Mouse (Mus musculus): Measurements from ENCODE around the gene Peg10. TPM values are rescaled to one million over a fixed set of nuclear protein-coding genes. Genes with fewer than 3 reads are reported as not detected.

The Peg10 gene
- polyA plus RNA-seq (2012; rRNA removed), result 6.4 and 7.9 TPM in 2 replicates

DNA sequence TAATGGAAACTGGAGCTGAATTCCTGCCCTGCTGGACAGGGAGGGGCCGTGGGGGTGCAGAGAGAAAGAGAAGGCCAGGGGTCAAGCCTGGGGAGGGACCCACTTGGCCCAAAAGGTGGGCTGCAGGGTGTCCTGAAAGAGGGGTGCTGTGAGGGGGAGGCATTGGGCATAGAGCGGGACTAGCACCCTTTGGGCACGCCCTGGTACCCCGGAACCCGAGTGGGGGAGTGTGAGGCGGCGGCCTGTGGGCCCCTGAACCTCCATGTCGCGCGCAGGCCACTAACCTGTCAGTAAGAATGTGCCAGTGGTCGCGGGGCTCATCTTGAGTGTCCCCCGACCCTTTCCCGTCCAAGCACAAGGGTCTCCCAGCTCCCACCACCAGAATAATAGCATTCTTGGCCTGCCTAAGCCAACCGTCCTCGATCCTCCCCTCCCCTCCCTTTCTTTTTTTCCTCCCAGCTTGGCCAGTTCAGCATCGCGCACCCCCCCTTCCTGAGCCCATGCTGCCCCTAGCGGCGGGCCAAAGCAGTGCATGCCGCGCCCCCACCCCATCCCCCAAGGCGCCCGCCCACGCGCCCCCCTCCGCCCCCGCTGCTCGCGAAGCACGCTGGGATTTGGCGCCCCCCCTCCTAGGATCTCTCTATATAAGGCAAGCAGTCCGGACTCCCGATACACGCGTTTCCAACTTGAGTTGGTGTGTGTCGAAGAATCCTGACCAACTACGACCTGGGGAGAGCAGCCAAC is at the start of gene Peg10, which contains the start of gene Sgce:
TSS of gene Peg10 (plus strand) at position 611 of the 744 bp plus-strand sequence.
TSS of gene Sgce (minus strand) at position 512 of the 744 bp plus-strand sequence.
- peak; percentile 18 to 65 for DNase-seq (ENCODE audit: extremely low spot score in 1 of 2, low spot score in 1 of 2)

DNA sequence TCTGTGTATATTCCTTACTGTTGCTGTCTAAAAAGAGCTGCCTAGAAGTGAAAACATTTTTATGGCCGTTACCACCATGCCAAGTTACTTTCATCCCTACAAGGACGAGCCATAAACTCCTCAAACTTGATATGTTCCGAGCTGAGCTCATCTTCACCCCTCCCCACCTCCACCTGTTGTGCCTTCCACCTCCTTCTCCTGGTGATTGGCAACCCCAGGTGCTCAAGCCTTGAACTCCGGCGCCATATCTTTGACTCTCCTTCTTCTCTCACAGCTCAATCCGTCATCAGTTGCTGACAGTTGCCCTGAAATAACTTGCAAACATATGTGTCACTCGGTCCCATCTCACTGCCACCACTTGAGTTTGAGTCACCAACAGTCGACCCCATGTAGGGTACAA is 45.5 kb upstream of the Peg10 start:
- DNase-seq (ENCODE audit: extremely low spot score in 1 of 2, low spot score in 1 of 2), result no peak

DNA sequence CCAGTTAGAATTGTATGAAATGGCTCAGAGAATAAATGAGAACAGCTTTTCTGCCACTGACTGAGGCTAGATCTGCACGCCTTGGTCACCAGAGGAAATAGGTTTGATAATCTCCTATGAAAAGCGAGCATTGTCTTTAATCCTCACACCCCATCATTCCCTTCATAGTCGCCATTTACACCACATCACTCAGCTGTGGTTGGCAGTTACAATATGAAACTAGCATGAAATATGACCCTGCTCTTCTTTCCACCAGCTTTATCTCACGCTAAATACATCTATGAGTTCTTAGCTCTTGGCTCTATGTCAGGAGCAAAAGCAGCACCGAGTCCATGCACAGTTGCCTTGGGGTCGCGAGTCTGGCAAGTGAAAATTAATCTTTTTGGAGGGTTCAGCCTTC is 43.2 kb upstream of the Peg10 start:
- no peak for DNase-seq (ENCODE audit: extremely low spot score in 1 of 2, low spot score in 1 of 2)

DNA sequence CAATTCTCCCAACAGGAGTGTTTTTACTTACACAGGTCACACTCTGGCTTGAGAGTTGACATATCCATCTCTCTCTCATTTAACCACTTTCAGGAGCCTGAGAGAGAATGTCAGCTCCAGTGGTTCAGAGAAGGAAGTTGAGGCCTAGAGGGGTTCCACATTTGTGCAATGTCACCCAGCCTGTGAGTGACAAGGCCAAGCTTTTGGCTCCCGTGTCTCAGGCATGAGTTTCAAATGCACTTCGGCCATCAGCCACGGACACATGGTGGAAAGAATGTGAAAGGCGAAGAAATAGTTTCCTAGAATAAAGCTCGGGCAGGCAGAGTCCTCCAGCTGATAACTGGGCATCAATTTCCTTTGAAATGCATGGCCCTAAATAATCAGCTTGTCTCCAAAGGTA is 40.7 kb upstream of the Peg10 start:
- DNase-seq (ENCODE audit: extremely low spot score in 1 of 2, low spot score in 1 of 2), result no peak

- no peak for DNase-seq (ENCODE audit: extremely low spot score in 1 of 2, low spot score in 1 of 2)
Measured at GRCm38 (mm10) chr6:4708971-4709370, 38.1 kb upstream of the Peg10 start.

DNA sequence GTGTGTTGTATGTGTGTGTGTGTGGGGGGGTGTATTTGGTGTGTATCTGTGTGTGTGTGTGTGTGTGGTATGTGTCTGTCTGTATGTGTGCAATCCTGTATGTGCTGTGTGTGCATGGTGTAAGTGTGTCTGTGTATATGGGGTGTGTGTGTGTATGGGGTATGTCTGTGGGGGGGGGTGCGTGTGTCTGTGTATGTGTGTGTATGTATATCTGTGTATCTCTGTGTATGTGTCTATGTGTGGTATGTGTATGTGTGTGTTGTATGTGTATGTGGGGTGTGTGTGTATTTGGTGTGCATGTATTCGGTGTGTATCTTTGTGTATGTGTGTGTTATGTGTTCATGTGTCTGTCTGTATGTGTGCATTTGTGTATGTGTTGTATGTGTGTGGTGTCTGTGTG is 30.9 kb upstream of the Peg10 start:
- DNase-seq (ENCODE audit: extremely low spot score in 1 of 2, low spot score in 1 of 2), result no peak

DNA sequence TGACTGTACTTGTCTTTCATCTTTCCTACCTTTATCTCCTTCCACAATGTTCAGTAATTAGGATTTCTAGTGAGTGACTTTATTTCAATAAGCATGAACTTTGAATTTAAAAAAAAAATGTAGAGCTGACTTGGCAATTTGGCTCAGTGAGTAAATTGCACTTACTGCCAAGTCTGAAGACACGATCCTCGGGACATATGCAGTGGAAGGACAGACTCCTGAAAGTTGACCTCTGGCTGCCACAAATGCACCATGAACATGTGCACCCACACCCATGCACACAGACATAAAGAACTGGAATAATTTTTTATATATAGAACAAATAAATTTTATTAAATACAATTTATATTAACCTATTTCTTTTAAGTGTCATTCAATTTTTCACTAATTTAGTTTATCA is 29.8 kb upstream of the Peg10 start:
- DNase-seq (ENCODE audit: extremely low spot score in 1 of 2, low spot score in 1 of 2), result no peak

GRCm38 (mm10) chr6:4722142-4722541 is 25.0 kb upstream of the Peg10 start:
- DNase-seq (ENCODE audit: extremely low spot score in 1 of 2, low spot score in 1 of 2), result no peak

DNA sequence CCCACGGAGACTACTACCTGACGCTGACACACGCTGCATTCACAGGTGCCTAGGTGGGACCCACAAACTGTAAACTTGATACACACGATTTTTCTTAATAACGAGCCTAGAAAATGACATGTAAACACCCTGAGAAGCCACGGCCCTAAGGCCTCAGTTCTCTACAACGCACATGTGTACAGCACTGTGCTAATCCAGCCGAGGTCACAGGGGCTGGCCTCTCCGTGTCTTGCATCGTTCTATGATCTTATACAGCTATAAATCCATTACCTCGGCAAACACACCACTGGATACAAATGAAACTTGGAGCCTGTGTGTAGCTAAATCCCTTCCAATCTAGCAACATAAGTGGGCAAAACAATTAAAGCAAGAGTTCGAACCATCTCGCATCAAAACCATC is 24.4 kb upstream of the Peg10 start:
- no peak for DNase-seq (ENCODE audit: extremely low spot score in 1 of 2, low spot score in 1 of 2)

- no peak for DNase-seq (ENCODE audit: extremely low spot score in 1 of 2, low spot score in 1 of 2)
Measured at GRCm38 (mm10) chr6:4723998-4724757, 22.9 kb upstream of the Peg10 start.

DNA sequence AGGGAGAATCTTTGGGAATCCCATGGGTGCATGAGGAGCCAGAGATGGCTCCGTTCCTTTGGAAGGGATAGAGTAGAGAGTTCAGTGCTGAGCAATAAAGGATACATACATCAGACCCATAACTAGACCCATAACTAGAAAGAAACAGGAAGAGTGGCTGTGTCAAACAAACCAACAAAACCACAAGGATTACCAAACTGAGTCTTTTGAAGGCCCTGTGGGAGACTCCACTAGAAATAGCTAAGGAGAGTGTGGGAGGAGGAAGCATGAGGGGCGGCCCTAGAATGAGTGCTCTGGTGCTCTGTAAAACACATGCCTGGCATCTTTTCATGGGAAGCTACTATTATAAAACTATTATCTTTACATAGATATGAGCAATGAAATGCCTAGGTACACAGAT is 18.8 kb upstream of the Peg10 start:
- DNase-seq (ENCODE audit: extremely low spot score in 1 of 2, low spot score in 1 of 2), result no peak

DNA sequence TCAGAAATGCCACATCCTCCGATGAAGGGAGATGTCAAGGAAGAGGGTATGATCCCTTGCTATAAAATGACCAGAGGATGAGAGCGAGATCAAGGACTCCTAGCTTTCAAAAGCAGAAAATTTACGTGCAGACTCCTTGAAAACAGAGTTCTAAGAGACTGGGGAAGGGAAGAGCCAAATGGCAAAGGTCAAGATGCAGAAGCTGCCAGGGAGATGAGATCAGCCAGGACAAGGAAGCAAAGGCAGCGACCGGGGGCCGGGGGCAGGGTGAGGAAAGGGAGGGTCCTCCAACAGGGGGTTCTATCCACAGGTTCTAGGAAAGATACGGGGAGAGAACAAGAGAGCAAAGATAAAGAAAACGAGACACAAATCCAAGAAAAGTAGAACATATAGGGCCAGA is 15.4 kb upstream of the Peg10 start:
- no peak for DNase-seq (ENCODE audit: extremely low spot score in 1 of 2, low spot score in 1 of 2)

- DNase-seq (ENCODE audit: extremely low spot score in 1 of 2, low spot score in 1 of 2), result no peak
Measured at GRCm38 (mm10) chr6:4733208-4733607, 13.9 kb upstream of the Peg10 start.

GRCm38 (mm10) chr6:4736372-4736771 is 10.7 kb upstream of the Peg10 start:
- DNase-seq (ENCODE audit: extremely low spot score in 1 of 2, low spot score in 1 of 2), result no peak

GRCm38 (mm10) chr6:4738034-4738629 is 9.0 kb upstream of the Peg10 start:
- DNase-seq (ENCODE audit: extremely low spot score in 1 of 2, low spot score in 1 of 2), result no peak

DNA sequence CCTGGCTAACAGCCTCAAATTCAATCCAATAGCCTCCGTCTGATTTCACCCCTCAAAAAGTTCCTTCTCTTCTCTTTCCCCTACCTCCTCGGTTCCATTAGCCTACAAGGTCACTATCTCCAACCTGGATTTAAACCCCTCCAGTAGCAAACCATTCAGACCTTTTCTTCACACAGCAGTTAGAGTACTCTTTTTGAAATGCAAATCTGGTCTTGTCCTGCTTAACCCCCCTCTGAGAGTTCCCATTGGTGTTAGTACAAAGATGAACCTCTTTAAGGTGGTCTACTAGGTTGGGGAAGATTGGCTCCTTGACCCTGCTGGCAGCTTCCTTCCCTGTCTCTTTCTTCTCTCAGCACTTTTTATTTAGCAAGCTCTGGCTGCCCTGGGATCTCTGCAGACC is 8.4 kb upstream of the Peg10 start:
- no peak for DNase-seq (ENCODE audit: extremely low spot score in 1 of 2, low spot score in 1 of 2)

DNA sequence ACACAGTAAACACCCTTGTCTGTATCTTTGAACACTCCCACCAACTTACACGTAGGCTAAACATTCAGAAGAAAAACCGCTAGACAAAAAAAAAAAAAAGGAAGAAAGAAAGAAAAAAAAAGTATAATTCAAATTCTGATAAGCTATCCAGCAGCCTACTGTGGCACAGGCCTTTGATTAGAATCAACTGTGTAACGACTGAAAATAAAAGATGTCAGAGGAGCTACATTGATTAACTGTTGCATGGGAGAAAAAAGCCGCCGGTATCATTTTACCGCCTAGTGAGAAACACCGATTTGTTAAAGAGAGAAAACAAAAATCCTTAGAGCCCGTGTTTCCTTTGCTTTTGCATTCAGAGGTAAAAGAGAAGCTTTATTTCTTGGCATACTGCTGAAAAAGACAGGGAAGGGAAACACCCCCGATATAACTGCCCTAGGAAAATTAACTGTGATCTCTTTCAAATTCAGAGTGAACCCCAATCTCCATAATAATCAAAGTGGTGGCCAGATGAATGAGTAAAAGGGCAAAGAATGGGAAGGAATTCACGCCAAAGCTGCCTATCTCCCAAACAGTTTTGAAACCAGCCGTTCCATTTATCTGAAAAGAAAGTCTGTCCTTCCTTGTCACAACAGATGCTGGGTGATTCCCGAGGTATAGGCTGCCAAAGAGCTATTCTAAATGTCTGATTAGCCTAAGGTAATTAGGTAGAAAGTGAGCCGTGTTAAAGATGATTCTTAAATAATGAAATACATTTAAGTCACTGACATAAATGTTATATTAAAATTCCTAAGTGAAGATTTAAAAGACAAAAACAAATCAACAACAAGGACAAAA is 7.4 kb upstream of the Peg10 start:
- no peak for DNase-seq (ENCODE audit: extremely low spot score in 1 of 2, low spot score in 1 of 2)

GRCm38 (mm10) chr6:4740511-4740910 is 6.6 kb upstream of the Peg10 start:
- DNase-seq (ENCODE audit: extremely low spot score in 1 of 2, low spot score in 1 of 2), result peak in 1 of 2 experiments; percentile 56

DNA sequence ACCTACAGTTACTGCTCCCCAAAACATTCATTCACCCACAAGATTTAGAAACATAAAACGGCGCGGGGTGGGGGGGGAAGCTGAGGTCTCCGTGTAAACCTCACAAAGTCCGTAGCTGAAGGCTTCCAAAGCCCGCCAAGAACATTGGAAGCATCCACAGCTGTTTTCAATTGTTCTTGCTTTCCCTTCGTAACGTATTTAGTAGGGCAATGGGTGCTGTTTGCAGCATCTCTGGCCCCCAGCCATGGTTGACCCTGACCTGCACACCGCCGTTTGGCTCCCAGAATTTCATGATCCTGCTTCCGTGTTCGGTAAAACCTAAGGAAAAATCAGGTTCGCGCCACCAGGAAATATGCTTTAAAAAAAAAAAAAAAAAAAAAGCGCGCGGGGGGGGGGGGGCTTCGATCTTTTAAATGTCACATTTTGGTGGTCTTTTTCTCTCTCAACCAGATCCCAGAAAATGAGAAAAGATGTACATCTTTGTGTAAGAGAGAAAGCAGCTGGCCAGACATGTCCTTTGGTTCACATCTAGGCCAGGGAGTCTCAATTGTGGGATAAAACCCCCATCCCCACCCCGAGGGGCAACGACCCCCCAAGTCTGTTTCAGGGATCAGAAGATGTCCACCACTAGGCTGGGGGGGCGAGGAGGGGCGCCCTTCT is 940 bp upstream of the Peg10 start:
- DNase-seq (ENCODE audit: extremely low spot score in 1 of 2, low spot score in 1 of 2), result no peak

Data from frontal cortex, adult 2 months (tissue).